Mouse (Mus musculus) left cerebral cortex, postnatal 25 days (tissue): ENCODE results near the gene Olfr1118. TPM values are rescaled to one million over a fixed set of nuclear protein-coding genes. Genes with fewer than 3 reads are reported as not detected.
"Not testable (repeated sequence)": the region's sequence is repeated elsewhere in the genome, so short reads cannot be mapped to it uniquely, and the experiment has no call there.

Experiments
- DNase-seq, 2 experiments: peaks; one replicate each; pipeline ENCODE4 v3.0.0; 2022; ENCODE audit warnings: low spot score in 2 of 2, mixed read lengths in 1 of 2
- intact Hi-C: fragments of 180-260 bp; cut with DNase I; formaldehyde crosslinking; loops from one replicate; pipeline ENCODE4 v1.15.1; 2025
- total RNA-seq, 2 experiments: library from RNA; stranded (reverse); gene quantifications; 2 replicates each; pipeline ENCODE4 v1.2.3; 2021

The Olfr1118 gene
- total RNA-seq: not detected

DNA sequence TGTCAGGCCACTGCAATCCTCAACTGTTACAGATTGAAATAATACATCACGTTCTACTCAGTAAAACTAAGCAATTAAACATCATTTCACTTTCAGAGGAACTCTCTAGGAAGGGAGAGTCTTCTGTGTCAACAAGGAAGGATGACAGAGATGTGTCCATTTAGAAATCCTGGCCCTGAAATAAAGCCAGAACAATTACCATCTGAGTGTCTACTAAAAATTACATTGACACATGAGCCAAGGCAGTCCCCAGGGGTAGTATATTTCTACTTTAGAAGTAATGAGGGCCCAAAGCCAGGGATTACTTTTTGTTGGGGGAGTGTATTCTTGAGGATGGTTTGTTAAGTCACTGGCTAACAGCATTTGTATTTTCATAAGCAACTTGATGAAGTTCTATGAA lies at the start of gene Olfr1118:
TSS of gene Olfr1118 (plus strand) at position 301 of the 400 bp plus-strand sequence.
- DNase-seq: no peak
- intact Hi-C loops: no loop called here

DNA sequence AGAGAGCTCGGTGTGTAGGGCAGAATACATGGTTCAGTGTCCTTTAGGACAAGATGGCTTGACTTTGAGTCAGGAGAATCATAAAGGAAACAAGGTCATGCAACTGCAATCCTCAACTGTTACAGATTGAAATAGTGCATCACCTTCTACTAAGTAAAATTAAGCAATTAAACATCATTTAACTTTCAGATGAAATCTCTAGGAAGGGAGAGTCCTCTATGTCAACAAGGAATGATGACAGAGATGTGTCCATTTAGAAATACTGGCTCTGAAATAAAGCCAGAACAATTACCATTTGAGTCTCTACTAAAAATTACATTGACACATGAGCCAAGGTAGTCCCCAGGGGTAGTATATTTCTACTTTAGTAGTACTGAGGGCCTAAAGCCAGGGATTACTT lies 40.1 kb upstream of the Olfr1118 start, which contains the start of gene Olfr1116:
TSS of gene Olfr1116 (plus strand) at position 301 of the 400 bp plus-strand sequence.
- intact Hi-C loops: no loop called here
- DNase-seq: no peak

DNA sequence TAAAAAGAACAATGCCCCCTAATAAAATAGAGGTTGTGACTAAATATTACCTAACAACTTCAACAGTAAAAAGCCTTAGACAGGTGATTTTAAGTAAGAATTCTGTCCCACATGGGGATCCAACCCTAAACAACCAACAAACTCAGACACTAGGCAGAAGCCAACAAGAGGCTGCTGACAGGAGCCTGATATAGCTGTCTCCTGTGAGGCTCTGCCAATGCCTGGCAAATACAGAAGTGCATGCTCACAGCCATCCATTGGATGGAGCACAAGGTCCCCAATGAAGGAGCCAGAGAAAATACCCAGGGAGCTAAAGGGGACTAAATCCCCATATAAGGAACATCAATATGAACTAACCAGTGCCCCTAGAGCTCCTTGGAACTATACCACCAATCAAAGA lies 13.4 kb upstream of the Olfr1118 start:
- intact Hi-C loops, DNase-seq: not testable (repeated sequence)

DNA sequence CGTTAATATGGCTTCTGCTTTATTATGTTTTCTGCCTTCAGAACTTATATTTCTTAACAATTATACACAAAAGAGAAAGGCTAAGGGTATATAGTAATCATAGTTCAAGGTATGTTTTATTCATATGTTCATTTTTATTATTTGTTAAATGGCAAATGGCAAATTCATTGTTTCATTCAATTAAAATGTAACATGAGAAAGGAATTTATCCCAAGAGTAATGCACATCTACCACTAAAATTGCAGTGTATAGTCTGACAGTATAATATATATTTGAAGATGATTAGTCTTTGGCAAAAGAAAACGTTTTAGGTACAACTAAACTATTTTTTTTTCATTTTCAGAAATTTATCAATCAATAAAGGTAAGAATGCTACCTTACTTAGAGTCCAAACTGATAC lies 47.1 kb downstream of the Olfr1118 start, which contains the start of gene Olfr1120:
TSS of gene Olfr1120 (plus strand) at position 301 of the 400 bp plus-strand sequence.
- DNase-seq: no peak
- intact Hi-C loops: no loop called here

DNA sequence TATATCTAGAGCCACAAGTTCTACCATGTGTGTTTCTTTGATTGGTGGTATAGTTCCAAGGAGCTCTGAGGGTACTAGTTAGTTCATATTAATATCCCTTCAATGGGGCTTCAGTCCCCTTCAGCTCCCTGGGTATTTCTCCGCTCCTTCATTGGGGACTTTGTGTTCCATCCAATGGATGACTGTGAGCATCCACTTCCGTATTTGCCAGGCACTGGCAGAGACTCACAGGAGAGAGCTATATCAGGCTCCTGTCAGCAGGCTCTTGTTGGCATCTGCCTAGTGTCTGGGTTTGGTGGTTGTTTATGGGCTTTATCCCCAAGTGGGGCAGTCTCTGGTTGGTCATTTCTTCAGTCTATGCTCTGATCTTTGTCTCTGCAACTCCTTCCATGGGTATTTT lies 52.7 kb downstream of the Olfr1118 start:
- intact Hi-C loops, DNase-seq: not testable (repeated sequence)

Other genes with a start within 250 kb of the Olfr1118 start
- gene Olfr1107, start 231.8 kb upstream of the Olfr1118 start, total RNA-seq: not detected
- not detected for gene Olfr1109, start 211.6 kb upstream of the Olfr1118 start, total RNA-seq
- not detected for gene Olfr259, start 193.0 kb upstream of the Olfr1118 start, total RNA-seq
- not detected for gene Olfr1110, start 167.3 kb upstream of the Olfr1118 start, total RNA-seq
- gene Olfr1111, start 155.0 kb upstream of the Olfr1118 start, total RNA-seq: not detected
- gene Olfr1112, start 119.8 kb upstream of the Olfr1118 start, total RNA-seq: not detected
- not detected for gene Olfr1113, start 98.6 kb upstream of the Olfr1118 start, total RNA-seq
- gene Olfr1115, start 59.6 kb upstream of the Olfr1118 start, total RNA-seq: not detected
- not detected for gene Olfr1116, start 40.0 kb upstream of the Olfr1118 start, total RNA-seq
- gene Olfr1120, start 47.2 kb downstream of the Olfr1118 start, total RNA-seq: not detected
- not detected for gene Olfr1121, start 62.3 kb downstream of the Olfr1118 start, total RNA-seq
- gene Olfr1122, start 78.3 kb downstream of the Olfr1118 start, total RNA-seq: under 1 TPM in 1 of 2 experiments, not detected in 1; 0.14 TPM
- gene Olfr1123, start 109.1 kb downstream of the Olfr1118 start, total RNA-seq: not detected
- gene Olfr1124, start 122.7 kb downstream of the Olfr1118 start, total RNA-seq: not detected
- not detected for gene Olfr1126, start 146.4 kb downstream of the Olfr1118 start, total RNA-seq
- gene Pramel7, start 189.5 kb downstream of the Olfr1118 start, total RNA-seq: not detected
- gene Pramel6, start 199.0 kb downstream of the Olfr1118 start, total RNA-seq: not detected
- gene Olfr153, start 224.2 kb downstream of the Olfr1118 start, total RNA-seq: not detected
- not detected for gene Olfr1128, start 238.0 kb downstream of the Olfr1118 start, total RNA-seq